Mouse (Mus musculus): ENCODE measurements at regions not wholly inside any gene's neighbourhood (a gene's known extent, or its start where the extent isn't known, plus 50 kb on each side); places are given as distances from the start of the nearest gene placed in this dataset.

GRCm38 (mm10) chr17:47303600-47303999, 65.1 kb upstream of the Mrps10 start:
- Histone ChIP-seq H3K9ac (replicated peaks; ENCODE audit: low read depth, low read length) (no peak overlapping the region), H3K4me1 (ENCODE audit: control insufficient read depth, insufficient read depth) (0 out of 2 replicates have a peak, but pooled peaks cover 6% of the 10 kb centered on the region), H3K4me3 (ENCODE audit: low read depth, low read length) (no peak overlapping the region), H3K27me3 (ENCODE audit: control insufficient read depth, insufficient read depth, low read length) (no peaks in the 10 kb centered on the region), H3K9me3 (replicated peaks; ENCODE audit: control insufficient read depth, low read length) (no peaks in the 10 kb centered on the region), H3K27ac (ENCODE audit: low read depth) (no peak overlapping the region), H3K4me2 (ENCODE audit: low read depth, low read length) (no peak overlapping the region), H3K36me3 (replicated peaks; ENCODE audit: control insufficient read depth, insufficient read depth, low read length) (no peaks in the 10 kb centered on the region)
- TF ChIP-seq EP300 (IDR thresholded peaks at IDR 0.05; ENCODE audit: low read depth), result no peak
- TF ChIP-seq CTCF (IDR thresholded peaks at IDR 0.05; ENCODE audit: low read depth), result no peak
- DNase-seq (ENCODE audit: low spot score), result no peak
- no peak for ATAC-seq (ENCODE audit: insufficient read depth, low read depth)
- WGBS, result 88% methylated on average over 3 of the region's 3 CpGs

GRCm38 (mm10) chr17:47298396-47298919, 70.2 kb upstream of the Mrps10 start:
- no peak for DNase-seq (ENCODE audit: low spot score)

GRCm38 (mm10) chr17:47297965-47298364, 70.7 kb upstream of the Mrps10 start:
- Histone ChIP-seq H3K9me3 (replicated peaks; ENCODE audit: control insufficient read depth, low read length) (no peaks in the 10 kb centered on the region), H3K27me3 (ENCODE audit: control insufficient read depth, insufficient read depth, low read length) (no peaks in the 10 kb centered on the region), H3K4me1 (ENCODE audit: control insufficient read depth, insufficient read depth) (peaks cover 23% of the 10 kb centered on the region; the same call in 1 of the 2 replicates), H3K4me3 (ENCODE audit: low read depth, low read length) (no peak overlapping the region), H3K9ac (replicated peaks; ENCODE audit: low read depth, low read length) (no peak overlapping the region), H3K4me2 (ENCODE audit: low read depth, low read length) (no peak overlapping the region), H3K36me3 (replicated peaks; ENCODE audit: control insufficient read depth, insufficient read depth, low read length) (no peaks in the 10 kb centered on the region), H3K27ac (ENCODE audit: low read depth) (no peak overlapping the region)
- 84% methylated on average over 8 of the region's 8 CpGs for WGBS
- TF ChIP-seq CTCF (IDR thresholded peaks at IDR 0.05; ENCODE audit: low read depth), result peak; percentile 28; the same call in 1 of the 2 replicates
- no peak for TF ChIP-seq EP300 (IDR thresholded peaks at IDR 0.05; ENCODE audit: low read depth)
- ATAC-seq (ENCODE audit: insufficient read depth, low read depth) (no peak), DNase-seq (ENCODE audit: low spot score) (no peak)

More at GRCm38 (mm10) chr17:47298396-47298919, 70.2 kb upstream of the Mrps10 start:
- H3K9ac ChIP-seq (replicated peaks; ENCODE audit: low read depth, low read length), result no peak overlapping the region
- no peaks in the 10 kb centered on the region for H3K27me3 ChIP-seq (ENCODE audit: control insufficient read depth, insufficient read depth, low read length)
- H3K36me3 ChIP-seq (replicated peaks; ENCODE audit: control insufficient read depth, insufficient read depth, low read length), result no peaks in the 10 kb centered on the region
- no peak overlapping the region for H3K4me2 ChIP-seq (ENCODE audit: low read depth, low read length)
- peaks cover 22% of the 10 kb centered on the region; the same call in 1 of the 2 replicates for H3K4me1 ChIP-seq (ENCODE audit: control insufficient read depth, insufficient read depth)
- no peak for TF ChIP-seq CTCF (IDR thresholded peaks at IDR 0.05; ENCODE audit: low read depth)
- TF ChIP-seq EP300 (IDR thresholded peaks at IDR 0.05; ENCODE audit: low read depth), result no peak
- no peaks in the 10 kb centered on the region for H3K9me3 ChIP-seq (replicated peaks; ENCODE audit: control insufficient read depth, low read length)
- no peak for ATAC-seq (ENCODE audit: insufficient read depth, low read depth)
- 79% methylated on average over 6 of the region's 6 CpGs for whole genome bisulfite sequencing
- H3K4me3 ChIP-seq (ENCODE audit: low read depth, low read length), result no peak overlapping the region
- no peak overlapping the region for H3K27ac ChIP-seq (ENCODE audit: low read depth)

GRCm38 (mm10) chr17:47296709-47297450, 71.8 kb upstream of the Mrps10 start:
- no peaks in the 10 kb centered on the region for H3K27me3 ChIP-seq (ENCODE audit: control insufficient read depth, insufficient read depth, low read length)
- no peak overlapping the region; the same call in 1 of the 2 replicates for H3K27ac ChIP-seq (ENCODE audit: low read depth)
- ATAC-seq (ENCODE audit: insufficient read depth, low read depth) (no peak), DNase-seq (ENCODE audit: low spot score) (no peak)
- H3K4me3 ChIP-seq (ENCODE audit: low read depth, low read length), result no peak overlapping the region
- no peak overlapping the region for H3K4me2 ChIP-seq (ENCODE audit: low read depth, low read length)
- H3K9me3 ChIP-seq (replicated peaks; ENCODE audit: control insufficient read depth, low read length), result no peaks in the 10 kb centered on the region
- 83% methylated on average over 9 of the region's 9 CpGs for WGBS
- TF ChIP-seq CTCF (IDR thresholded peaks at IDR 0.05; ENCODE audit: low read depth), result no peak
- TF ChIP-seq EP300 (IDR thresholded peaks at IDR 0.05; ENCODE audit: low read depth), result no peak
- H3K9ac ChIP-seq (replicated peaks; ENCODE audit: low read depth, low read length), result no peak overlapping the region
- peaks cover 23% of the 10 kb centered on the region; the same call in 1 of the 2 replicates for H3K4me1 ChIP-seq (ENCODE audit: control insufficient read depth, insufficient read depth)
- no peaks in the 10 kb centered on the region for H3K36me3 ChIP-seq (replicated peaks; ENCODE audit: control insufficient read depth, insufficient read depth, low read length)

- Histone ChIP-seq H3K4me1 (ENCODE audit: control insufficient read depth, insufficient read depth) (peaks cover 23% of the 10 kb centered on the region; the same call in 1 of the 2 replicates), H3K36me3 (replicated peaks; ENCODE audit: control insufficient read depth, insufficient read depth, low read length) (no peaks in the 10 kb centered on the region), H3K27ac (ENCODE audit: low read depth) (peak overlapping the region; percentile 74), H3K9ac (replicated peaks; ENCODE audit: low read depth, low read length) (no peak overlapping the region), H3K4me2 (ENCODE audit: low read depth, low read length) (peak overlapping the region; percentile 39), H3K27me3 (ENCODE audit: control insufficient read depth, insufficient read depth, low read length) (no peaks in the 10 kb centered on the region), H3K9me3 (replicated peaks; ENCODE audit: control insufficient read depth, low read length) (no peaks in the 10 kb centered on the region), H3K4me3 (ENCODE audit: low read depth, low read length) (no peak overlapping the region)
- DNase-seq (ENCODE audit: low spot score) (no peak), ATAC-seq (ENCODE audit: insufficient read depth, low read depth) (peak; percentile 36; the same call in 1 of the 2 replicates)
- 46% methylated on average over 17 of the region's 17 CpGs for WGBS
- TF ChIP-seq EP300 (IDR thresholded peaks at IDR 0.05; ENCODE audit: low read depth) (no peak), CTCF (IDR thresholded peaks at IDR 0.05; ENCODE audit: low read depth) (no peak)
Measured at GRCm38 (mm10) chr17:47295315-47296011, 73.2 kb upstream of the Mrps10 start.
